ENCODE assay signal across 19 mouse cellular contexts in genomic region chr13:94874039-94874425, GRCm38 (mm10). TPM values are rescaled to one million over a fixed set of nuclear protein-coding genes. Genes with fewer than 3 reads are reported as not detected.
DNase-seq lines count a peak whose midpoint lies in the region; ATAC-seq lines count a peak whose summit lies in the region.
"Had no signal": no experiment of that assay in that cellular context is flagged by ENCODE, and none has a peak within 500 bp of the region (broad histone marks: within the 10 kb centered on the region; RNA-seq: fewer than 3 reads in every experiment).

No protein-coding gene starts in this region.

- no peak overlapping the region for H3K4me3 ChIP-seq in forebrain, embryonic 12.5 days (replicated peaks)
- H3K4me3 ChIP-seq in forebrain, embryonic 14.5 days (ENCODE audit: low read depth, low read length) = no peak overlapping the region
- no peak overlapping the region for H3K4me3 ChIP-seq in hindbrain, embryonic 12.5 days
- no peak overlapping the region for H3K4me3 ChIP-seq in hindbrain, embryonic 11.5 days (ENCODE audit: low read depth, low read length)
- H3K4me3 ChIP-seq in midbrain, embryonic 14.5 days (replicated peaks; ENCODE audit: low read depth, low read length) = no peak overlapping the region
- no peak overlapping the region for H3K4me3 ChIP-seq in midbrain, embryonic 11.5 days (ENCODE audit: low read depth, low read length)
- no peak overlapping the region for H3K4me3 ChIP-seq in hindbrain, embryonic 15.5 days
- H3K4me3 ChIP-seq: erythroblast, embryonic 14.5 days had no signal

- no peaks in the 10 kb centered on the region for H3K36me3 ChIP-seq in forebrain, embryonic 12.5 days (replicated peaks)
- H3K36me3 ChIP-seq in forebrain, embryonic 14.5 days (ENCODE audit: control insufficient read depth, insufficient read depth, low read length) = no peaks in the 10 kb centered on the region
- no peaks in the 10 kb centered on the region for H3K36me3 ChIP-seq in hindbrain, embryonic 12.5 days
- no peaks in the 10 kb centered on the region for H3K36me3 ChIP-seq in hindbrain, embryonic 11.5 days (ENCODE audit: control insufficient read depth, insufficient read depth, low read length)
- H3K36me3 ChIP-seq in midbrain, embryonic 14.5 days (ENCODE audit: control insufficient read depth, insufficient read depth, low read length) = no peaks in the 10 kb centered on the region
- H3K36me3 ChIP-seq in midbrain, embryonic 11.5 days (ENCODE audit: control insufficient read depth, insufficient read depth, low read length) = no peaks in the 10 kb centered on the region
- no peaks in the 10 kb centered on the region for H3K36me3 ChIP-seq in hindbrain, embryonic 15.5 days

- H3K9ac ChIP-seq in forebrain, embryonic 12.5 days = no peak overlapping the region
- H3K9ac ChIP-seq in forebrain, embryonic 14.5 days (ENCODE audit: low read length) = no peak overlapping the region
- peak overlapping the region; percentile 43; the same call in 1 of the 2 replicates for H3K9ac ChIP-seq in hindbrain, embryonic 12.5 days
- no peak overlapping the region for H3K9ac ChIP-seq in hindbrain, embryonic 11.5 days (ENCODE audit: low read depth, low read length)
- H3K9ac ChIP-seq in midbrain, embryonic 14.5 days (replicated peaks; ENCODE audit: low read length) = no peak overlapping the region
- H3K9ac ChIP-seq in midbrain, embryonic 11.5 days (ENCODE audit: low read length) = no peak overlapping the region
- no peak overlapping the region for H3K9ac ChIP-seq in hindbrain, embryonic 15.5 days

- H3K27ac ChIP-seq in forebrain, embryonic 12.5 days = peak overlapping the region; percentile 42; the same call in 1 of the 2 replicates
- H3K27ac ChIP-seq in forebrain, embryonic 14.5 days (ENCODE audit: low read depth, low read length) = no peak overlapping the region
- H3K27ac ChIP-seq in hindbrain, embryonic 12.5 days = peak overlapping the region; percentile 81; the same call in 1 of the 2 replicates
- no peak overlapping the region for H3K27ac ChIP-seq in hindbrain, embryonic 11.5 days (ENCODE audit: low read depth, low read length)
- no peak overlapping the region for H3K27ac ChIP-seq in midbrain, embryonic 14.5 days (replicated peaks; ENCODE audit: low read depth, low read length)
- no peak overlapping the region for H3K27ac ChIP-seq in midbrain, embryonic 11.5 days (ENCODE audit: low read depth, low read length)
- H3K27ac ChIP-seq in hindbrain, embryonic 15.5 days (replicated peaks) = peak overlapping the region; percentile 56

- no peak for ATAC-seq in forebrain, embryonic 12.5 days (ENCODE audit: low FRiP score)
- ATAC-seq in forebrain, embryonic 14.5 days = no peak
- no peak for ATAC-seq in hindbrain, embryonic 12.5 days (ENCODE audit: low FRiP score)
- no peak for ATAC-seq in hindbrain, embryonic 11.5 days (ENCODE audit: low FRiP score)
- no peak for ATAC-seq in midbrain, embryonic 14.5 days (ENCODE audit: low FRiP score, low TSS enrichment)
- ATAC-seq in midbrain, embryonic 11.5 days (ENCODE audit: low FRiP score) = no peak
- no peak for ATAC-seq in hindbrain, embryonic 15.5 days (ENCODE audit: low FRiP score, low read depth)
- ATAC-seq: CD4-positive, CD25-positive, alpha-beta regulatory T cell, adult 4 months had no signal

- no peak for DNase-seq in forebrain, embryonic 14.5 days (ENCODE audit: low spot score)
- no peak for DNase-seq in hindbrain, embryonic 11.5 days (ENCODE audit: low spot score)
- peak; percentile 54 for DNase-seq in midbrain, embryonic 14.5 days
- DNase-seq in midbrain, embryonic 11.5 days (ENCODE audit: low spot score, missing footprints) = no peak
- no peak for DNase-seq in gastrocnemius, adult 18-20 months (ENCODE audit: low spot score)
- DNase-seq: adrenal gland, adult 2 months; cerebellum, adult 11 months; gastrocnemius, postnatal 25 days; kidney, adult 8-10 months; kidney, postnatal 25 days; thymus, postnatal 25 days had no signal

- H3K4me1 ChIP-seq in forebrain, embryonic 12.5 days = peaks cover 16% of the 10 kb centered on the region
- no peaks in the 10 kb centered on the region for H3K4me1 ChIP-seq in forebrain, embryonic 14.5 days (ENCODE audit: control insufficient read depth, insufficient read depth, low read length)
- peaks cover 7% of the 10 kb centered on the region; the same call in 1 of the 2 replicates for H3K4me1 ChIP-seq in hindbrain, embryonic 12.5 days
- peaks cover 7% of the 10 kb centered on the region; the same call in 1 of the 2 replicates for H3K4me1 ChIP-seq in hindbrain, embryonic 11.5 days (replicated peaks; ENCODE audit: control insufficient read depth, insufficient read depth, low read length)
- H3K4me1 ChIP-seq in midbrain, embryonic 14.5 days (ENCODE audit: control insufficient read depth, insufficient read depth, low read length) = no peaks in the 10 kb centered on the region
- H3K4me1 ChIP-seq in midbrain, embryonic 11.5 days (ENCODE audit: control insufficient read depth, insufficient read depth, low read length) = no peaks in the 10 kb centered on the region; the same call in 1 of the 2 replicates
- peaks cover 3% of the 10 kb centered on the region; the same call in 1 of the 2 replicates for H3K4me1 ChIP-seq in hindbrain, embryonic 15.5 days (replicated peaks)

- H3K27me3 ChIP-seq in forebrain, embryonic 12.5 days = peaks cover 81% of the 10 kb centered on the region
- H3K27me3 ChIP-seq in forebrain, embryonic 14.5 days (replicated peaks; ENCODE audit: control insufficient read depth, insufficient read depth, low read length) = peaks cover 74% of the 10 kb centered on the region
- peaks cover 71% of the 10 kb centered on the region for H3K27me3 ChIP-seq in hindbrain, embryonic 12.5 days
- H3K27me3 ChIP-seq in hindbrain, embryonic 11.5 days (ENCODE audit: control insufficient read depth, insufficient read depth, low read length) = peaks cover 73% of the 10 kb centered on the region
- H3K27me3 ChIP-seq in midbrain, embryonic 14.5 days (ENCODE audit: control insufficient read depth, insufficient read depth, low read length) = peaks cover 73% of the 10 kb centered on the region
- H3K27me3 ChIP-seq in midbrain, embryonic 11.5 days (ENCODE audit: control insufficient read depth, insufficient read depth, low read length) = peaks cover 89% of the 10 kb centered on the region
- H3K27me3 ChIP-seq in hindbrain, embryonic 15.5 days = peaks cover 70% of the 10 kb centered on the region

- 1% methylated on average over 8 of the region's 8 CpGs for WGBS in forebrain, embryonic 12.5 days
- WGBS in forebrain, embryonic 14.5 days = under 1% methylated on average over 8 of the region's 8 CpGs
- 1% methylated on average over 8 of the region's 8 CpGs for WGBS in hindbrain, embryonic 12.5 days
- under 1% methylated on average over 8 of the region's 8 CpGs for WGBS in hindbrain, embryonic 11.5 days
- WGBS in midbrain, embryonic 14.5 days = under 1% methylated on average over 8 of the region's 8 CpGs
- WGBS in midbrain, embryonic 11.5 days = 1% methylated on average over 8 of the region's 8 CpGs
- WGBS in hindbrain, embryonic 15.5 days = under 1% methylated on average over 8 of the region's 8 CpGs

- H3K4me2 ChIP-seq in forebrain, embryonic 12.5 days = 0 out of 2 replicates have a peak overlapping the region, but pooled peaks have one; percentile 25
- no peak overlapping the region for H3K4me2 ChIP-seq in forebrain, embryonic 14.5 days (ENCODE audit: low read length)
- H3K4me2 ChIP-seq in hindbrain, embryonic 12.5 days (replicated peaks) = peak overlapping the region; percentile 33
- no peak overlapping the region for H3K4me2 ChIP-seq in hindbrain, embryonic 11.5 days (replicated peaks; ENCODE audit: low read depth, low read length)
- H3K4me2 ChIP-seq in midbrain, embryonic 14.5 days (ENCODE audit: low read length) = no peak overlapping the region
- no peak overlapping the region for H3K4me2 ChIP-seq in midbrain, embryonic 11.5 days
- peak overlapping the region; percentile 40; the same call in 1 of the 2 replicates for H3K4me2 ChIP-seq in hindbrain, embryonic 15.5 days

- no peaks in the 10 kb centered on the region for H3K9me3 ChIP-seq in forebrain, embryonic 12.5 days
- H3K9me3 ChIP-seq in forebrain, embryonic 14.5 days (replicated peaks; ENCODE audit: control insufficient read depth, low read length) = no peaks in the 10 kb centered on the region
- no peaks in the 10 kb centered on the region for H3K9me3 ChIP-seq in hindbrain, embryonic 12.5 days (replicated peaks)
- H3K9me3 ChIP-seq in hindbrain, embryonic 11.5 days (ENCODE audit: control insufficient read depth, low read length) = no peaks in the 10 kb centered on the region
- no peaks in the 10 kb centered on the region for H3K9me3 ChIP-seq in midbrain, embryonic 14.5 days (ENCODE audit: control insufficient read depth, low read length)
- H3K9me3 ChIP-seq in midbrain, embryonic 11.5 days (ENCODE audit: control insufficient read depth, low read length) = no peaks in the 10 kb centered on the region
- H3K9me3 ChIP-seq in hindbrain, embryonic 15.5 days = no peaks in the 10 kb centered on the region

RNA-seq across cellular contexts. Expression of gene Otp, which starts 1.4 kb away (rescaled TPM):
- polyA plus RNA-seq in forebrain, embryonic 12.5 days (2016; fragmentation: Nextera tagmentation; extraction: Ambion mirVana) = 6.0 and 7.1 TPM in 2 replicates
- polyA plus RNA-seq in forebrain, embryonic 14.5 days (2014; fragmentation: Nextera tagmentation; extraction: Ambion mirVana) = 2.5 and 2.8 TPM in 2 replicates
- polyA plus RNA-seq in hindbrain, embryonic 12.5 days (2016; fragmentation: Nextera tagmentation; extraction: Ambion mirVana) = 11.2 and 15.8 TPM in 2 replicates
- polyA plus RNA-seq in hindbrain, embryonic 11.5 days (2014; fragmentation: Nextera tagmentation; extraction: Ambion mirVana) = 10.6 and 14.0 TPM in 2 replicates
- polyA plus RNA-seq in midbrain, embryonic 14.5 days (2014; fragmentation: Nextera tagmentation; extraction: Ambion mirVana) = 5.3 and 5.4 TPM in 2 replicates
- polyA plus RNA-seq in midbrain, embryonic 11.5 days (2014; fragmentation: Nextera tagmentation; extraction: Ambion mirVana) = 2.0 and 2.4 TPM in 2 replicates
- 6.1 and 6.8 TPM in 2 replicates for polyA plus RNA-seq in hindbrain, embryonic 15.5 days (2015; fragmentation: Nextera tagmentation; extraction: Ambion mirVana)
- total RNA-seq in gastrocnemius, adult 18-20 months (2021) = not detected
- total RNA-seq: adrenal gland, adult 2 months; gastrocnemius, postnatal 25 days; liver, adult 2 months had no signal
- polyA plus RNA-seq: adrenal gland, adult 2 months; CD4-positive, CD25-positive, alpha-beta regulatory T cell, adult 4 months; erythroblast, embryonic 14.5 days; liver, adult 2 months; lung, embryonic 16.5 days; testis, adult 2 months had no signal

Comparison
In these comparisons a context has a peak if more than half of its experiments do, and no peak if none do; other contexts are left out.
1. H3K27ac ChIP-seq: peak in forebrain, embryonic 12.5 days (single experiment), hindbrain, embryonic 12.5 days (single experiment) and hindbrain, embryonic 15.5 days (single experiment); none in forebrain, embryonic 14.5 days (single experiment), hindbrain, embryonic 11.5 days (single experiment), midbrain, embryonic 14.5 days (single experiment) and midbrain, embryonic 11.5 days (single experiment).
2. H3K4me2 ChIP-seq: peak in forebrain, embryonic 12.5 days (single experiment), hindbrain, embryonic 12.5 days (single experiment) and hindbrain, embryonic 15.5 days (single experiment); none in forebrain, embryonic 14.5 days (single experiment), hindbrain, embryonic 11.5 days (single experiment), midbrain, embryonic 14.5 days (single experiment) and midbrain, embryonic 11.5 days (single experiment).